Mouse (Mus musculus): ENCODE results near the gene Sertad1. TPM values are rescaled to one million over a fixed set of nuclear protein-coding genes. Genes with fewer than 3 reads are reported as not detected.

Gene Sertad1
- polyA plus RNA-seq, 1 experiment from 2014 or later = 55.6 TPM

DNA sequence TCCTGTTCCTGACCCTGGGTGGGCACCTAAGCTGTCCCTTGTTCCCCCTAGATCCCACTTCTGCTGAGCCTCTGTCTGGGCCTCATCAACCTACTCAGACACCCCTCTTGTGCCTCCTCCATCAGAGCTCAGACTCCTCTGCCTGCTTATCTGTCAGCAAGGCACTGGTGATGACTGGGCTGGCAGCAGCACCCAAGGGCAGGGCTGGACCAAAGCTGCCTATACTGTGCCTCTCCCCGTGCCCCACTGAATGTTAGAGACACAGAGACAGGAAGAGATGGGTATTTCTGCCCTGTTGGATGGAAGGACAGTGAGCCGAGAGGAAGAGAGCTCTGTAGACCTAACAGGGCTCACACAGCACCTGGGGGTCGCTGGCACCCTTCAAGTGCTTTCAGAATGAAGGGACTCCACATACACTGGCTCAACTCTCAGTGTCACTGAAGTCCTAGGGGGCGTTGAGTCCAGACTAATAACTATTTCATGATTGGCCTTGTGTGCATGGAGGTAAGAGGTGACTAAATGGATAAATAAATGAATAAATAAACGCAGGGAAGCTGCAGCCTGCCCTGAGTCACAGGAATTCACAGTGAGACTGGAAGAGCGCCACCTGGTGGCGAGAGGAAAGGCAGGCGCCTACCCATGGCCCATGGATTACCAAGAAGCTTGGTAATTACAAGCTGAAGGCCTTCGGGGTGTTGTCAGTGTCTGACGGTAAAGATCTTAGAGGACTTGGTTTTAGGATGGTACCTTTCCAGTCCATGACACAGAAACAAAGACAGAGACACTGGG lies 39.5 kb downstream of the Sertad1 start:
- H3K9ac ChIP-seq (ENCODE audit: low read length) = no peak overlapping the region
- H3K4me1 ChIP-seq (replicated peaks; ENCODE audit: control insufficient read depth, insufficient read depth, low read length) = 0 out of 2 replicates have a peak, but pooled peaks cover 2% of the 10 kb centered on the region
- H3K9me3 ChIP-seq (ENCODE audit: control insufficient read depth, low read length) = no peaks in the 10 kb centered on the region
- H3K36me3 ChIP-seq (ENCODE audit: control insufficient read depth, insufficient read depth, low read length) = no peaks in the 10 kb centered on the region
- H3K4me2 ChIP-seq (ENCODE audit: low read depth, low read length) = no peak overlapping the region
- no peak overlapping the region for H3K4me3 ChIP-seq (ENCODE audit: low read length)
- H3K27ac ChIP-seq (ENCODE audit: low read length) = no peak overlapping the region
- no peaks in the 10 kb centered on the region for H3K27me3 ChIP-seq (ENCODE audit: control insufficient read depth, insufficient read depth, low read depth, low read length)
- ATAC-seq (ENCODE audit: low read depth) = peak; percentile 79
- WGBS = 19% methylated on average over 10 of the region's 10 CpGs

- WGBS = 74% methylated on average over 21 of the region's 21 CpGs
- no peak for ATAC-seq (ENCODE audit: low read depth)
Measured at GRCm38 (mm10) chr7:27529070-27529469, 42.4 kb downstream of the Sertad1 start.

GRCm38 (mm10) chr7:27530937-27531336 lies 44.2 kb downstream of the Sertad1 start:
- WGBS = 86% methylated on average over 3 of the region's 3 CpGs
- H3K4me2 ChIP-seq (ENCODE audit: low read depth, low read length) = no peak overlapping the region
- H3K27me3 ChIP-seq (ENCODE audit: control insufficient read depth, insufficient read depth, low read depth, low read length) = no peaks in the 10 kb centered on the region
- no peak overlapping the region for H3K9ac ChIP-seq (ENCODE audit: low read length)
- no peak overlapping the region for H3K27ac ChIP-seq (ENCODE audit: low read length)
- ATAC-seq (ENCODE audit: low read depth) = no peak
- H3K4me3 ChIP-seq (ENCODE audit: low read length) = no peak overlapping the region
- peaks cover 10% of the 10 kb centered on the region for H3K36me3 ChIP-seq (ENCODE audit: control insufficient read depth, insufficient read depth, low read length)
- H3K9me3 ChIP-seq (ENCODE audit: control insufficient read depth, low read length) = no peaks in the 10 kb centered on the region
- H3K4me1 ChIP-seq (replicated peaks; ENCODE audit: control insufficient read depth, insufficient read depth, low read length) = 0 out of 2 replicates have a peak, but pooled peaks cover 2% of the 10 kb centered on the region

More at GRCm38 (mm10) chr7:27529070-27529469, 42.4 kb downstream of the Sertad1 start:
- Histone ChIP-seq H3K9me3 (ENCODE audit: control insufficient read depth, low read length) (no peaks in the 10 kb centered on the region), H3K36me3 (ENCODE audit: control insufficient read depth, insufficient read depth, low read length) (peaks cover 10% of the 10 kb centered on the region), H3K4me3 (ENCODE audit: low read length) (no peak overlapping the region), H3K27ac (ENCODE audit: low read length) (no peak overlapping the region), H3K27me3 (ENCODE audit: control insufficient read depth, insufficient read depth, low read depth, low read length) (no peaks in the 10 kb centered on the region), H3K4me2 (ENCODE audit: low read depth, low read length) (no peak overlapping the region), H3K9ac (ENCODE audit: low read length) (no peak overlapping the region), H3K4me1 (replicated peaks; ENCODE audit: control insufficient read depth, insufficient read depth, low read length) (0 out of 2 replicates have a peak, but pooled peaks cover 2% of the 10 kb centered on the region)

DNA sequence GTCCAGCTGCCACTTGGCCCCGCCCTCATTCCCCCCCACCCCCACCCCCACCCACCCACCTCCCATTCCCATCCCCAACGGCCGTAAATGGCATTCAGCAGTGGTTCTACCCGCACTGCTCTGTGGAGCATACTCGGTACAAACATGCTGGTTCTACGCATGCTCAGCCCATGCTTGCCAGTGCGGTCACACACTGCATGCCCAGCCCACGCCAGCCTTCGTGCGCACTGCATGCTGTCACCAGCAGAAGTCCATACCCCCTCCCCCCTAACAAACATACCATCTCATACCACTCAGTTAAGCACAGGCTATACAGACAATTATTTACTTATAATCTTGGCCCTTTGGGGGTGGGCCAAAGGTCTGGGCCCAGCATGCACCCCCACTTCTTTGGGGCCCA lies 45.0 kb downstream of the Sertad1 start:
- Histone ChIP-seq H3K4me1 (replicated peaks; ENCODE audit: control insufficient read depth, insufficient read depth, low read length) (no peaks in the 10 kb centered on the region), H3K4me2 (ENCODE audit: low read depth, low read length) (no peak overlapping the region), H3K4me3 (ENCODE audit: low read length) (no peak overlapping the region), H3K27ac (ENCODE audit: low read length) (no peak overlapping the region), H3K9me3 (ENCODE audit: control insufficient read depth, low read length) (no peaks in the 10 kb centered on the region), H3K9ac (ENCODE audit: low read length) (no peak overlapping the region), H3K36me3 (ENCODE audit: control insufficient read depth, insufficient read depth, low read length) (peaks cover 14% of the 10 kb centered on the region), H3K27me3 (ENCODE audit: control insufficient read depth, insufficient read depth, low read depth, low read length) (no peaks in the 10 kb centered on the region)
- WGBS = 86% methylated on average over 10 of the region's 10 CpGs
- ATAC-seq (ENCODE audit: low read depth) = no peak

GRCm38 (mm10) chr7:27532480-27533050 lies 45.9 kb downstream of the Sertad1 start:
- Histone ChIP-seq H3K4me1 (replicated peaks; ENCODE audit: control insufficient read depth, insufficient read depth, low read length) (no peaks in the 10 kb centered on the region), H3K36me3 (ENCODE audit: control insufficient read depth, insufficient read depth, low read length) (peaks cover 14% of the 10 kb centered on the region), H3K4me2 (ENCODE audit: low read depth, low read length) (no peak overlapping the region), H3K4me3 (ENCODE audit: low read length) (no peak overlapping the region), H3K9me3 (ENCODE audit: control insufficient read depth, low read length) (no peaks in the 10 kb centered on the region), H3K9ac (ENCODE audit: low read length) (no peak overlapping the region), H3K27ac (ENCODE audit: low read length) (no peak overlapping the region), H3K27me3 (ENCODE audit: control insufficient read depth, insufficient read depth, low read depth, low read length) (no peaks in the 10 kb centered on the region)
- 87% methylated on average over 9 of the region's 9 CpGs for WGBS
- ATAC-seq (ENCODE audit: low read depth) = no peak

GRCm38 (mm10) chr7:27535386-27535785 lies 48.7 kb downstream of the Sertad1 start:
- no peak overlapping the region for H3K4me2 ChIP-seq (ENCODE audit: low read depth, low read length)
- H3K27me3 ChIP-seq (ENCODE audit: control insufficient read depth, insufficient read depth, low read depth, low read length) = no peaks in the 10 kb centered on the region
- peaks cover 14% of the 10 kb centered on the region for H3K36me3 ChIP-seq (ENCODE audit: control insufficient read depth, insufficient read depth, low read length)
- H3K4me1 ChIP-seq (replicated peaks; ENCODE audit: control insufficient read depth, insufficient read depth, low read length) = no peaks in the 10 kb centered on the region
- H3K9me3 ChIP-seq (ENCODE audit: control insufficient read depth, low read length) = no peaks in the 10 kb centered on the region
- H3K4me3 ChIP-seq (ENCODE audit: low read length) = no peak overlapping the region
- H3K27ac ChIP-seq (ENCODE audit: low read length) = no peak overlapping the region
- ATAC-seq (ENCODE audit: low read depth) = no peak
- 54% methylated on average over 2 of the region's 2 CpGs for WGBS
- H3K9ac ChIP-seq (ENCODE audit: low read length) = no peak overlapping the region

GRCm38 (mm10) chr7:27536618-27537017 lies 49.9 kb downstream of the Sertad1 start:
- Histone ChIP-seq H3K4me3 (ENCODE audit: low read length) (no peak overlapping the region), H3K4me1 (replicated peaks; ENCODE audit: control insufficient read depth, insufficient read depth, low read length) (no peaks in the 10 kb centered on the region), H3K9ac (ENCODE audit: low read length) (no peak overlapping the region), H3K4me2 (ENCODE audit: low read depth, low read length) (no peak overlapping the region), H3K9me3 (ENCODE audit: control insufficient read depth, low read length) (no peaks in the 10 kb centered on the region), H3K36me3 (ENCODE audit: control insufficient read depth, insufficient read depth, low read length) (peaks cover 14% of the 10 kb centered on the region), H3K27me3 (ENCODE audit: control insufficient read depth, insufficient read depth, low read depth, low read length) (no peaks in the 10 kb centered on the region), H3K27ac (ENCODE audit: low read length) (no peak overlapping the region)
- ATAC-seq (ENCODE audit: low read depth) = no peak
- 88% methylated on average over 6 of the region's 6 CpGs for WGBS

DNA sequence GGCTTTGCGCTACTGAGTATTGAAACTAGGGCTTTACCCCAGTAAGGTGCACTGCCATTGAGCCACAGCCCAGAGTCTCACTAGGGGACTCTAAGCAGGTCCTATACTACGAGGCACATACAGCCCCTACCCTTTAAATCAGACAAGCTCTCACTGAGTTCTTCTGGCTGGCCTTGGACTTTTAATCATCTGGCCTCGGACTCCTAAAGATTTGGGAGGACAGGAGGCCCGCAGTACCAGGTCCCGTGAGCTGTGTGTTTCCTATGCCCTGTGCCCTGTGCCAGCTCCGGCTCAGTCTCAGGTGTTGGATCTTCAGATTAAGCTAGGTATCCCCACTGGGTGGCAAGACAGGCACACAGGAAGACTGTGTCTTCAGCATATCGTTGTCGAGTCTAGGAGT lies 51.3 kb downstream of the Sertad1 start:
- H3K9me3 ChIP-seq (ENCODE audit: control insufficient read depth, low read length) = no peaks in the 10 kb centered on the region
- H3K27me3 ChIP-seq (ENCODE audit: control insufficient read depth, insufficient read depth, low read depth, low read length) = no peaks in the 10 kb centered on the region
- no peak for ATAC-seq (ENCODE audit: low read depth)
- H3K4me1 ChIP-seq (replicated peaks; ENCODE audit: control insufficient read depth, insufficient read depth, low read length) = no peaks in the 10 kb centered on the region; the same call in 1 of the 2 replicates
- 86% methylated on average over 8 of the region's 8 CpGs for WGBS
- H3K4me3 ChIP-seq (ENCODE audit: low read length) = no peak overlapping the region
- no peak overlapping the region for H3K4me2 ChIP-seq (ENCODE audit: low read depth, low read length)
- peaks cover 9% of the 10 kb centered on the region for H3K36me3 ChIP-seq (ENCODE audit: control insufficient read depth, insufficient read depth, low read length)
- H3K9ac ChIP-seq (ENCODE audit: low read length) = no peak overlapping the region
- H3K27ac ChIP-seq (ENCODE audit: low read length) = no peak overlapping the region

GRCm38 (mm10) chr7:27538797-27539196 lies 52.1 kb downstream of the Sertad1 start:
- Histone ChIP-seq H3K27me3 (ENCODE audit: control insufficient read depth, insufficient read depth, low read depth, low read length) (no peaks in the 10 kb centered on the region), H3K9me3 (ENCODE audit: control insufficient read depth, low read length) (no peaks in the 10 kb centered on the region), H3K4me2 (ENCODE audit: low read depth, low read length) (no peak overlapping the region), H3K4me3 (ENCODE audit: low read length) (no peak overlapping the region), H3K27ac (ENCODE audit: low read length) (no peak overlapping the region), H3K36me3 (ENCODE audit: control insufficient read depth, insufficient read depth, low read length) (peaks cover 4% of the 10 kb centered on the region), H3K9ac (ENCODE audit: low read length) (no peak overlapping the region), H3K4me1 (replicated peaks; ENCODE audit: control insufficient read depth, insufficient read depth, low read length) (peaks cover 2% of the 10 kb centered on the region; the same call in 1 of the 2 replicates)
- no peak for ATAC-seq (ENCODE audit: low read depth)
- WGBS = 83% methylated on average over 2 of the region's 2 CpGs

Measured in lung, embryonic 16.5 days (tissue).